Mouse (Mus musculus) activated CD4-positive, CD25-positive, alpha-beta regulatory T cell, adult 4 months (primary cell): ENCODE results near the gene Tnrc6c. TPM values are rescaled to one million over a fixed set of nuclear protein-coding genes. Genes with fewer than 3 reads are reported as not detected.
A peak's percentile ranks its signal among the peaks of the same experiment; 100 is the strongest.

Experiments
- ATAC-seq: one replicate; pipeline ENCODE4 v1.8.0; 2017
- polyA plus RNA-seq, 2 experiments: library from polyadenylated mRNA; unstranded; fragments of 100-300 nt; shearing (Covaris generic); gene quantifications; one replicate each; pipeline ENCODE4 v1.2.1; 2017

The Tnrc6c gene
- 10 to 100 TPM; 14.3 to 16.8 TPM for polyA plus RNA-seq

- ATAC-seq: peak; percentile 67
These were observed at the start of gene Tnrc6c for GRCm38 (mm10) chr11:117653491-117654351. Tnrc6c (plus strand) TSS chr11:117654289.

- no peak for ATAC-seq
These were observed 48.0 kb upstream of the Tnrc6c start for GRCm38 (mm10) chr11:117606137-117606536.

DNA sequence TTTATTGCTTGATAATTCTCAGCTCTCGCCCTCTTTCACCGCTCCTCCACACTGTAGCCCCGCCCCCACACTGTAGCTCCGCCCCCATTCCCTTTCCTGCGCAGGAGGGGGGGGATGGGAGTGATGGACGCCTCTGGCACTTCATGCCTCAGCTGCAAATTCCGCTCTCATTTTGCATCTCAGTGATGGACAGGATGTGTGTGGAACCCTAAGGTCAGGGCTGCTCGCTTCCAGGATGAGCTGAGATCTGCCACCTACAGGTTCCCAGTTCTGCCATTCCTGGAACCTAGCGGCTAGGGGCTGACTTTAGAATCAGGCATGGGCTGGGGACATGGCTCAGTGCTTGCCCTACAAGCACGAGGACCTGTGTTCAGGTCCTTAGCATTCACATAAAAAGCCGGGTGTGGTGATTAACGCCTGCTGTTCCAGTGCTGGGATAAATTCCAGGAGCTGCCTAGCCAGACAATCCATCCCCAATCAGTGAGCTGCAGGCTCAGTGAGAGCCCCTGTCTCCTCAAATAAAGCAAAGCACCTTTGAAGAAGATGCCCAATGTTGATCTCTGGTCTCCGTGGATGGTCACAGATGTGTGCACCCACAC is 47.4 kb upstream of the Tnrc6c start:
- ATAC-seq: no peak

DNA sequence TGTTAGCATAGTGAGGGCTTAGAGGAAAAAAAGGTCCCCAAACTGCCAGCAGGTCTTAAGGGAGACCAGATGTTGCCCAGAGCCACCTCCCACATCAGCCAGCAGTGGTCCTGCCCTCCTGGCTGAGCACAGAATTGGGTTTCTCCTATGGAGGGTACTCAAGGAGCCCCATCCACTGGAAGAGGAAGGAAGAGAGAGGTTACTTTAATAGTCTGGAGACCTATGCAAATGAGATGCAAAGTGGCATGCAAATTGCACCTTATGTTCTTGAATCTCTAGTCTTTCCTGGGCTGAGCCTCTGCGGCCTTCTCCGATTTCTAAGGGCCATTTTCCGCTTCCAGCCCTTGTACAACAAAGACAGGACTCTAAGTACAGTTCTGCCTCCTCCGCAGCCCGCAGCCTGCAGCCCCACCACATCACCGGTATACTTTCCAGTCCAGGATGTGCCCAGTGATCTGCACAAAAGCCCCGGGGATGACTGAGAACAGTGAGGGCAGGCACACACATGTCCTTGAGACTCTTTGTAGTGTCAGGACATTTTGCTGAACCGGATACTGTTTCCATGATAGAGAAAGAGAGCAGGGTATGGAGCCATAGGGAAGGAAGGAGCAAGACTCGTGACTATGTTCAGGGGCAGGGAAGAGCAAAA is 45.8 kb upstream of the Tnrc6c start:
- ATAC-seq: no peak

GRCm38 (mm10) chr11:117608976-117609375 is 45.1 kb upstream of the Tnrc6c start:
- no peak for ATAC-seq

GRCm38 (mm10) chr11:117610589-117610988 is 43.5 kb upstream of the Tnrc6c start:
- no peak for ATAC-seq

DNA sequence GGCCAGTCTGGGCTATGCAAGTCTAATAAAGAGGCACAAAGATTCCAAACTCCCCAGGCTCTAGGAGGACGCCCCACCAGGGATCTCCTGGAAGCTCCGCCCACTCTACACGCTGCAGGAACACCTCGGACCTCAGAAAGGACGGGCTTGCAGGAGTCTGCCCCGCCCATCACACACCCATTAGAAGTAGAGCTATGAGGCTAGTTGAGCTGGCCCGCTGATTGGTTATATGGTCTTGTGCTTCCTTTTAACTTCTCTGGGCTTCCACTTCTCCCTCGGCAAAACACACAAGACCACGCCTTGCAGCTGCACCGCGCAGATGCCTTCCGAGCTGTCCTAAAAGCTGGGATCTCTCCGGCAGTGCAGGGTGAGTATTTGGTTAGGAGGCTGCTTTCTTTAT is 43.0 kb upstream of the Tnrc6c start:
- ATAC-seq: peak; percentile 84

DNA sequence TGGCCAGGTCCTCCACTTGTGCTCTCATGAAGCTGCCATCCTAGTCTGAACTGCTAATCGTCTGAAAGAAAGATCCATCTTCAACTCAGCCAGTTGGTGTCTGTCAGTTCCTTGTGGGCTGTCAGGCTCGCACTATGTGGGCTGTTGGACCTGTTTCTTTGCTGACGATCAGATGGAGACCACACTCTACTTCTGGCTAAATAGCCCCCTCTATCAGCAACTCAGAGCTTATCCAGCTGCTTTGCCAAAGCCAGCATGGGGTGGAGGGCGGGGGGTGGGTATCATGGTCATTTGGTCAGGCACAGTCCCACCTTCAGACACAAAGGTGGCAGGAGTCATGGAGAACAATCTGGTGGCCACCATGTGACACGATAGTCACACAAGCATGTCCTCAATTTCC is 42.2 kb upstream of the Tnrc6c start:
- no peak for ATAC-seq

GRCm38 (mm10) chr11:117612885-117613284 is 41.2 kb upstream of the Tnrc6c start:
- no peak for ATAC-seq

DNA sequence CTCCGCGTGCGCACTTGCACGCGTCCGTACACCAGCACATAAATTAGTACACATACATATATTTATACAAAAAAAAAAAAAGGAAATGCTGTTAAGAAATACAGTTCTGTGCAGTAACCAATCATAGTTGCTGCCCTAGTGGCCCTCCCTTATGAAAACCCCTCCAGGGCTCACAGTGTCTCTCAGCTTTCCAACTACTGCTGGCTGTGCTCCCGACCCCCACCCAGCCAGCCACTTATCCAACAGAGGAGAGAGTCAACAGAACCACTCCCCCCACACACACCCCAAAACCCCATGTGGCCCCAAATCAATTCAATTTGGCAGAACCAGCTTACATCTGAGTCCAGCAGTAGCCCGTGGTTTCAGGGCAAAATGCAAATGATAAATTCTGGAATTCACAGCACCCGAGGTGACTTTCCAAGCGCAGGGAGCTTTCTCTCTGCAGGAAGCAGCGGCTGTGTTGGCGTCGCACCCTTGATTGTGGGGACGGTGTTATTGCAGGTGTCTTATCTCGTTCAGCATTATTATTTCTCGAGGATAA is 36.7 kb upstream of the Tnrc6c start:
- ATAC-seq: no peak

GRCm38 (mm10) chr11:117618214-117618613 is 35.9 kb upstream of the Tnrc6c start:
- ATAC-seq: no peak

GRCm38 (mm10) chr11:117618774-117619173 is 35.3 kb upstream of the Tnrc6c start:
- no peak for ATAC-seq

- no peak for ATAC-seq
These were observed 34.5 kb upstream of the Tnrc6c start for GRCm38 (mm10) chr11:117619581-117619980.

DNA sequence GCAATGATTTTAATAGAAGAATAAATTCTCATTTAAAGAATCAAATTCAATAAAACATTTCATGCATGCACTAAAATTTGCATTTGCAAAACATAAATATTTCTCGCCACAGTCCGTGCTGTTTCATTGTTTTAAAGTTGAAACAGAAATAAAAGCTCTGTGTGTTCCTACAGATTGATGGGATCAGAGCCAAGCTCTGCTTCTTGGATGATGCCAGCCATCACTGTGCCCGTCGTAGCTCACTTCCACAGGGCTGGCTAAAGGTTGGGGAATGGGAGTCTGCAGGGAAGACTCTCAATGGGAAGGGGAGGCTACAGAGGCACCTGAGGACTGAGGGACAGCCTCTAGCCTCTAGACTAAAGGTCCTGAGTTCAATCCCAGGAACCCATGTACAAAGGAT is 28.9 kb upstream of the Tnrc6c start:
- no peak for ATAC-seq

- ATAC-seq: no peak
These were observed 27.5 kb upstream of the Tnrc6c start for GRCm38 (mm10) chr11:117626557-117626956.

GRCm38 (mm10) chr11:117627060-117627562 is 27.0 kb upstream of the Tnrc6c start:
- ATAC-seq: peak; percentile 63

GRCm38 (mm10) chr11:117627746-117628311 is 26.3 kb upstream of the Tnrc6c start:
- ATAC-seq: no peak

GRCm38 (mm10) chr11:117628312-117628779 is 25.7 kb upstream of the Tnrc6c start:
- ATAC-seq: no peak

DNA sequence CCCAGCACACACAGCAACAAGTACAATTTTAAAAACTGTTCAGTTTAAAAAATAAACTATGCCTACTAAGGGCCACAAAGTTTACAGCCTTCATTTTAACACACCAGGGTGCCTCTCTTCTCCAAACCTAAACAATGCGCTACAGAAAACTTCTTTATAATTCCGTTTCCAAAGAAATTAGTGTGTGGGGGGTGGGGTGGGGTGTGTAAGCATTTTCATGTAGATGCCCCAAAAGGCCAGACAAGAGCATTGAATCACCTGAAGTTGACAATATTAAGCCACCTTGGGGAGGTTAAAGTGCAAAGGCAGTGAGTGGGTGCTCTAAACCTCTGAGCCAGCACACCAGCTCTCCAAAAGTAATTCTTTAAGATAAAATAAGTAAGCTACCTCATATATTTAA is 24.2 kb upstream of the Tnrc6c start:
- no peak for ATAC-seq

- ATAC-seq: no peak
These were observed 23.1 kb upstream of the Tnrc6c start for GRCm38 (mm10) chr11:117630868-117631565.

GRCm38 (mm10) chr11:117633310-117633709 is 20.8 kb upstream of the Tnrc6c start:
- ATAC-seq: no peak

DNA sequence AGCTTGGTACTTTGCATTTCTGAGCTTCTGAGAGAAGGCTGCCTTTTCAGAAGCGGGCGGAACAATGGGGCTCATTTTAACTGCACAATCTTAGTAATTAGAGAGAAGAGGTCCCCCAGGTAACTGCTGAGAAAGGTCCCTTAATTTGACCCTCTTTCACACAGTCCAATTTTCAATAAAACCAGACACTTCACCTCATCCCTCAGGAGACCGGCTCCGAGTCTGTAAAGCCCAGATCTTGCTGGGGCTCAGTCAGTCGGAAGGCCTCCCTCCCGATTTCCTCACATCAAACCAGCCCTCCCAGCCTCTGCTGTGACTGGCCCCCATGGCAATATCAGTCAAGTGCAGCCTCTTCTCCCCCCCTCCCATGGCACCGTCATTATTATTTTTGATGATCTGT is 15.7 kb upstream of the Tnrc6c start:
- ATAC-seq: no peak
